Comparison of ENCODE assay signal across 10 mouse cellular contexts in genomic region chr14:122130111-122130797, GRCm38 (mm10). TPM values are rescaled to one million over a fixed set of nuclear protein-coding genes. Genes with fewer than 3 reads are reported as not detected.
DNase-seq lines count a peak whose midpoint lies in the region; ATAC-seq and TF ChIP-seq lines count a peak whose summit lies in the region.
"Had no signal": no experiment of that assay in that cellular context is flagged by ENCODE, and none has a peak within 500 bp of the region (broad histone marks: within the 10 kb centered on the region; RNA-seq: fewer than 3 reads in every experiment).

No protein-coding gene starts in this region.

- no peak overlapping the region for H3K4me3 ChIP-seq in forebrain, embryonic 14.5 days (ENCODE audit: low read depth, low read length)
- H3K4me3 ChIP-seq in forebrain, embryonic 16.5 days (replicated peaks; ENCODE audit: low read length) = no peak overlapping the region
- no peak overlapping the region for H3K4me3 ChIP-seq in lung, postnatal 0 days (ENCODE audit: low read depth, low read length)
- H3K4me3 ChIP-seq: heart, embryonic 12.5 days; lung, embryonic 15.5 days had no signal

- TF ChIP-seq EP300 in lung, postnatal 0 days (IDR thresholded peaks at IDR 0.05) = no peak

- H3K27me3 ChIP-seq in forebrain, embryonic 14.5 days (replicated peaks; ENCODE audit: control insufficient read depth, insufficient read depth, low read length) = no peaks in the 10 kb centered on the region
- H3K27me3 ChIP-seq in forebrain, embryonic 16.5 days (replicated peaks; ENCODE audit: control insufficient read depth, insufficient read depth, low read length) = no peaks in the 10 kb centered on the region
- H3K27me3 ChIP-seq in lung, postnatal 0 days (replicated peaks; ENCODE audit: insufficient read depth, low read length) = no peaks in the 10 kb centered on the region
- H3K27me3 ChIP-seq in splenic B cell, adult 2 months (ENCODE audit: control insufficient read depth, insufficient read depth, low read length, poor library complexity, severe bottlenecking) = no peaks in the 10 kb centered on the region
- H3K27me3 ChIP-seq: heart, embryonic 12.5 days; lung, embryonic 15.5 days had no signal

- intact Hi-C loops in left cerebral cortex, postnatal 4 days (cut with DNase I) = loop anchor here (5.0 to 10.0 kb wide), 2 partner anchors 68 to 205 kb away; no protein-coding TSS in a partner anchor

- no peak for ATAC-seq in forebrain, embryonic 14.5 days
- no peak for ATAC-seq in forebrain, embryonic 16.5 days
- peak; percentile 71 for ATAC-seq in lung, postnatal 0 days

- peaks cover 30% of the 10 kb centered on the region for H3K36me3 ChIP-seq in forebrain, embryonic 14.5 days (ENCODE audit: control insufficient read depth, insufficient read depth, low read length)
- H3K36me3 ChIP-seq in forebrain, embryonic 16.5 days (ENCODE audit: control insufficient read depth, insufficient read depth) = peaks cover 3% of the 10 kb centered on the region
- no peaks in the 10 kb centered on the region for H3K36me3 ChIP-seq in lung, postnatal 0 days (ENCODE audit: insufficient read depth, low read length)
- H3K36me3 ChIP-seq in splenic B cell, adult 2 months (ENCODE audit: control insufficient read depth, insufficient read depth, low read length, poor library complexity, severe bottlenecking) = peaks cover 22% of the 10 kb centered on the region

- WGBS in forebrain, embryonic 14.5 days = 92% methylated on average over 5 of the region's 5 CpGs
- WGBS in forebrain, embryonic 16.5 days = 79% methylated on average over 5 of the region's 5 CpGs
- 69% methylated on average over 5 of the region's 5 CpGs for WGBS in lung, postnatal 0 days

- TF ChIP-seq CTCF in lung, postnatal 0 days (IDR thresholded peaks at IDR 0.05) = peak; percentile 57

- H3K4me1 ChIP-seq in forebrain, embryonic 14.5 days (ENCODE audit: control insufficient read depth, insufficient read depth, low read length) = no peaks in the 10 kb centered on the region
- no peaks in the 10 kb centered on the region for H3K4me1 ChIP-seq in forebrain, embryonic 16.5 days (replicated peaks; ENCODE audit: control insufficient read depth, insufficient read depth, low read length)
- H3K4me1 ChIP-seq in lung, postnatal 0 days (ENCODE audit: insufficient read depth, low read depth, low read length) = no peaks in the 10 kb centered on the region
- H3K4me1 ChIP-seq: heart, embryonic 12.5 days; lung, embryonic 15.5 days had no signal

- H3K27ac ChIP-seq in forebrain, embryonic 14.5 days (ENCODE audit: low read depth, low read length) = no peak overlapping the region
- no peak overlapping the region for H3K27ac ChIP-seq in forebrain, embryonic 16.5 days (ENCODE audit: low read length)
- H3K27ac ChIP-seq in lung, postnatal 0 days (ENCODE audit: low read length) = no peak overlapping the region
- H3K27ac ChIP-seq: lung, embryonic 15.5 days had no signal

- no peak overlapping the region for H3K9ac ChIP-seq in forebrain, embryonic 14.5 days (ENCODE audit: low read length)
- no peak overlapping the region for H3K9ac ChIP-seq in forebrain, embryonic 16.5 days (replicated peaks; ENCODE audit: low read depth, low read length)
- no peak overlapping the region for H3K9ac ChIP-seq in lung, postnatal 0 days (replicated peaks; ENCODE audit: low read depth)
- H3K9ac ChIP-seq: heart, embryonic 12.5 days; lung, embryonic 15.5 days had no signal

- no peaks in the 10 kb centered on the region for H3K9me3 ChIP-seq in forebrain, embryonic 14.5 days (replicated peaks; ENCODE audit: control insufficient read depth, low read length)
- no peaks in the 10 kb centered on the region for H3K9me3 ChIP-seq in forebrain, embryonic 16.5 days (ENCODE audit: control insufficient read depth, low read length)
- no peaks in the 10 kb centered on the region for H3K9me3 ChIP-seq in lung, postnatal 0 days (ENCODE audit: low read length)
- H3K9me3 ChIP-seq: heart, embryonic 12.5 days; lung, embryonic 15.5 days had no signal

- peak; percentile 20 for DNase-seq in forebrain, embryonic 14.5 days (ENCODE audit: low spot score)
- peak; percentile 65 for DNase-seq in lung, postnatal 0 days (ENCODE audit: low spot score)
- DNase-seq in lung, adult 18-20 months = no peak
- peak; percentile 52 for DNase-seq in induced T-regulatory cell, adult 2 months (ENCODE audit: low read depth)
- peak; percentile 59 for DNase-seq in splenic B cell, adult 2 months (ENCODE audit: low read depth, low spot score)
- DNase-seq in left cerebral cortex, postnatal 4 days = no peak
- no peak for DNase-seq in heart, adult 18-20 months

- no peak overlapping the region for H3K4me2 ChIP-seq in forebrain, embryonic 14.5 days (ENCODE audit: low read length)
- no peak overlapping the region for H3K4me2 ChIP-seq in forebrain, embryonic 16.5 days (ENCODE audit: low read length)
- H3K4me2 ChIP-seq in lung, postnatal 0 days (replicated peaks; ENCODE audit: low read depth, low read length) = no peak overlapping the region
- H3K4me2 ChIP-seq: heart, embryonic 12.5 days; lung, embryonic 15.5 days had no signal

RNA-seq across cellular contexts. Expression of gene Tm9sf2, which starts 23.4 kb away (rescaled TPM):
- polyA plus RNA-seq in forebrain, embryonic 14.5 days (2014; fragmentation: Nextera tagmentation; extraction: Ambion mirVana) = 110 and 122 TPM in 2 replicates
- polyA plus RNA-seq in forebrain, embryonic 16.5 days (2015; fragmentation: Nextera tagmentation; extraction: Ambion mirVana) = 114 and 130 TPM in 2 replicates
- 162 and 170 TPM in 2 replicates for polyA plus RNA-seq in lung, postnatal 0 days (2015; fragmentation: Nextera tagmentation; extraction: Ambion mirVana)
- 10 to 100 TPM; 68.4 to 71.7 TPM for total RNA-seq in left cerebral cortex, postnatal 4 days (2021)
- total RNA-seq in heart, adult 18-20 months (2021) = 100 to 1,000 TPM; 130 to 139 TPM

RNA-seq across cellular contexts. Expression of gene Clybl, which starts 51.2 kb away (rescaled TPM):
- 16.0 and 18.9 TPM in 2 replicates for polyA plus RNA-seq in forebrain, embryonic 14.5 days (2014; fragmentation: Nextera tagmentation; extraction: Ambion mirVana)
- polyA plus RNA-seq in forebrain, embryonic 16.5 days (2015; fragmentation: Nextera tagmentation; extraction: Ambion mirVana) = 7.5 and 8.4 TPM in 2 replicates
- polyA plus RNA-seq in lung, postnatal 0 days (2015; fragmentation: Nextera tagmentation; extraction: Ambion mirVana) = 8.7 and 9.2 TPM in 2 replicates
- total RNA-seq in left cerebral cortex, postnatal 4 days (2021) = 1 to 10 TPM; 6.5 to 8.5 TPM
- total RNA-seq in heart, adult 18-20 months (2021) = 100 to 1,000 TPM; 131 to 137 TPM

Comparison
In these comparisons a context has a peak if more than half of its experiments do, and no peak if none do; other contexts are left out.
1. DNase-seq: peak in forebrain, embryonic 14.5 days (single experiment), lung, postnatal 0 days (single experiment), induced T-regulatory cell, adult 2 months (single experiment) and splenic B cell, adult 2 months (single experiment); none in lung, adult 18-20 months (0 of 2), left cerebral cortex, postnatal 4 days (single experiment) and heart, adult 18-20 months (0 of 2).